Mouse (Mus musculus): Measurements from ENCODE around the gene Sh3rf3.

DNA sequence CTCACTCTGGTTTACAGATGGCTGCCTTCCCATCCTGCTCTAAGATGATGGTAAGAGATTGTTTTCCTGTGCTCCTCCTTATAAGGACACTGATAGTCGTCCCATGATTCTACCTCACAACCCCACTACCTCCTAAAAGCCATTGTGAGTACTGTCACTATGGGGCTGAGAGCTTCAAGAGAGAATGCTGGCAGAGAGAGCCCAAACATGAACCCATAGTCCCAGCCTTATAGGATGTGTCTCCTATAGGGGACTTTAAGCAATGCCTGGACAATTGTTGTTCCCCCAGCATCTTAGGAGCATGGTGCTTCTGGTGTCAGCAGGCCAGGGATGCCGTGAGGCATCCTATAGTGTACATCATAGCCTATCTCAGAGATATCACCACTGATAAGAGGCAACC is 54.4 kb downstream of the Sh3rf3 start:
- TF ChIP-seq CTCF (IDR thresholded peaks at IDR 0.05; ENCODE audit: borderline replicate concordance, insufficient read depth, low read length) (no peak), POLR2A (IDR thresholded peaks at IDR 0.05; ENCODE audit: low read depth, low read length) (no peak)
